Mouse (Mus musculus) hindbrain, postnatal 0 days (tissue): ENCODE measurements around the gene Usf2. TPM values are rescaled to one million over a fixed set of nuclear protein-coding genes. Genes with fewer than 3 reads are reported as not detected.

Experiments
- ATAC-seq: fragments of 200-750 bp; cut with Nextera tagmentation; 2 replicates; pipeline ENCODE4 v1.8.0; 2017; ENCODE audit warnings: mild to moderate bottlenecking, moderate TSS enrichment, moderate library complexity
- DNase-seq: peaks from one replicate; pipeline ENCODE4 v3.0.0-alpha.2; 2015; ENCODE audit warnings: low spot score
- H3K27ac ChIP-seq: fragments of 300-500 bp; sonication (generic); 2 replicates; pipeline ENCODE4 v1.5.1; 2014; ENCODE audit warnings: mild to moderate bottlenecking
- H3K27me3 ChIP-seq: fragments of 300-500 bp; sonication (generic); 2 replicates; pipeline ENCODE4 v1.6.1; 2014; ENCODE audit warnings: low read length, mixed read lengths; ENCODE audit not compliant: insufficient read depth
- H3K36me3 ChIP-seq: fragments of 300-500 bp; sonication (generic); 2 replicates; pipeline ENCODE4 v1.6.1; 2014; ENCODE audit warnings: low read length, mixed read lengths; ENCODE audit not compliant: insufficient read depth
- H3K4me1 ChIP-seq: fragments of 300-500 bp; sonication (generic); 2 replicates; pipeline ENCODE4 v1.6.1; 2014; ENCODE audit warnings: antibody characterized with exemption, low read length, mixed read lengths; ENCODE audit not compliant: insufficient read depth
- H3K4me2 ChIP-seq: fragments of 300-500 bp; sonication (generic); 2 replicates; pipeline ENCODE4 v1.6.1; 2014; ENCODE audit warnings: low read depth, mild to moderate bottlenecking, low read length, moderate library complexity, mixed read lengths
- H3K4me3 ChIP-seq: fragments of 300-500 bp; sonication (generic); 2 replicates; pipeline ENCODE4 v1.5.1; 2014; ENCODE audit warnings: low read length
- H3K9ac ChIP-seq: fragments of 300-500 bp; sonication (generic); replicated peaks from 2 replicates; pipeline ENCODE4 v1.6.1; 2014; ENCODE audit warnings: mild to moderate bottlenecking, low read length, moderate library complexity, mixed read lengths
- H3K9me3 ChIP-seq: fragments of 300-500 bp; sonication (generic); 2 replicates; pipeline ENCODE4 v1.6.1; 2016; ENCODE audit warnings: low read length, mixed read lengths
- CTCF ChIP-seq: IDR thresholded peaks from 2 replicates; pipeline ENCODE4 v1.5.1; 2016; ENCODE audit warnings: antibody characterized with exemption, control low read depth, low read depth
- WGBS: fragments of 180-500 bp; shearing (Covaris S2); extraction: QIAGEN DNeasy Blood & Tissue Kit; methylation state at CpG from one replicate; pipeline ENCODE4 v1.1.7; 2014; 5-methylcytosine and 5-hydroxymethylcytosine counted together
- polyA plus RNA-seq: library from polyadenylated mRNA; unstranded; fragments of >200 nt; fragmentation: Nextera tagmentation; extraction: Ambion mirVana; gene quantifications from 2 replicates; pipeline ENCODE4 v1.2.1, GENCODE M21; 2015
- total RNA-seq: library from RNA; depleted of rRNA; stranded (reverse); fragments of >200 nt; gene quantifications from 2 replicates; pipeline ENCODE4 v1.2.3, GENCODE M21; 2014

The Usf2 gene
- total and polyA plus RNA-seq, 2 experiments from 2014 or later: 28.0 to 114 TPM

- no peak overlapping the region for H3K4me2 ChIP-seq
- H3K36me3 ChIP-seq: no peaks in the 10 kb centered on the region
- WGBS: 72% methylated on average over 3 of the region's 3 CpGs
- no peak for TF ChIP-seq CTCF
- no peak overlapping the region for H3K4me3 ChIP-seq
- H3K4me1 ChIP-seq: no peaks in the 10 kb centered on the region
- ATAC-seq (no peak), DNase-seq (no peak)
- H3K27me3 ChIP-seq: no peaks in the 10 kb centered on the region
- no peaks in the 10 kb centered on the region for H3K9me3 ChIP-seq
- no peak overlapping the region for H3K9ac ChIP-seq
- H3K27ac ChIP-seq: no peak overlapping the region
Measured at GRCm38 (mm10) chr7:30920217-30920616, 36.4 kb downstream of the Usf2 start.

- ATAC-seq: no peak
- no peak for TF ChIP-seq CTCF
- H3K9me3 ChIP-seq: no peaks in the 10 kb centered on the region
- 54% methylated on average over 4 of the region's 4 CpGs for WGBS
- no peak for DNase-seq
- no peak overlapping the region for H3K9ac ChIP-seq
- H3K27ac ChIP-seq: no peak overlapping the region
- no peaks in the 10 kb centered on the region for H3K36me3 ChIP-seq
- no peaks in the 10 kb centered on the region for H3K27me3 ChIP-seq
- no peaks in the 10 kb centered on the region for H3K4me1 ChIP-seq
- no peak overlapping the region for H3K4me3 ChIP-seq
- no peak overlapping the region for H3K4me2 ChIP-seq
Measured at GRCm38 (mm10) chr7:30917219-30917618, 39.4 kb downstream of the Usf2 start.

GRCm38 (mm10) chr7:30916713-30917112, 39.9 kb downstream of the Usf2 start:
- ATAC-seq (no peak), DNase-seq (no peak)
- Histone ChIP-seq H3K4me2 (no peak overlapping the region), H3K4me1 (no peaks in the 10 kb centered on the region), H3K4me3 (no peak overlapping the region), H3K27me3 (no peaks in the 10 kb centered on the region), H3K9me3 (no peaks in the 10 kb centered on the region), H3K36me3 (no peaks in the 10 kb centered on the region), H3K27ac (no peak overlapping the region), H3K9ac (no peak overlapping the region)
- no peak for TF ChIP-seq CTCF
- 19% methylated on average over 6 of the region's 6 CpGs for WGBS

- WGBS: 68% methylated on average over 8 of the region's 8 CpGs
- Histone ChIP-seq H3K4me3 (no peak within 1 kb of the TSS), H3K9me3 (no peaks in the 10 kb centered on the region), H3K4me2 (no peak within 1 kb of the TSS), H3K9ac (no peak within 1 kb of the TSS), H3K4me1 (no peaks in the 10 kb centered on the region), H3K27ac (no peak within 1 kb of the TSS), H3K27me3 (no peaks in the 10 kb centered on the region), H3K36me3 (no peaks in the 10 kb centered on the region)
- no peak for DNase-seq
- no peak for TF ChIP-seq CTCF
- no peak for ATAC-seq
Measured at GRCm38 (mm10) chr7:30914732-30915131, 41.9 kb downstream of the Usf2 start, which contains the start of gene Mag. Gene Mag (minus strand): TSS chr7:30914873.

- no peak for TF ChIP-seq CTCF
- peaks cover 3% of the 10 kb centered on the region; the same call in 1 of the 2 replicates for H3K4me1 ChIP-seq
- H3K9ac ChIP-seq: no peak overlapping the region
- WGBS: 82% methylated on average over 6 of the region's 6 CpGs
- H3K4me3 ChIP-seq: no peak overlapping the region
- DNase-seq (no peak), ATAC-seq (no peak)
- no peaks in the 10 kb centered on the region for H3K9me3 ChIP-seq
- no peaks in the 10 kb centered on the region for H3K36me3 ChIP-seq
- no peaks in the 10 kb centered on the region for H3K27me3 ChIP-seq
- H3K27ac ChIP-seq: no peak overlapping the region
- no peak overlapping the region for H3K4me2 ChIP-seq
Measured at GRCm38 (mm10) chr7:30909773-30910172, 46.8 kb downstream of the Usf2 start.

GRCm38 (mm10) chr7:30908992-30909431, 47.6 kb downstream of the Usf2 start:
- no peaks in the 10 kb centered on the region for H3K9me3 ChIP-seq
- WGBS: 31% methylated on average over 17 of the region's 17 CpGs
- H3K27me3 ChIP-seq: no peaks in the 10 kb centered on the region
- no peaks in the 10 kb centered on the region for H3K36me3 ChIP-seq
- H3K4me2 ChIP-seq: peak overlapping the region; percentile 58
- DNase-seq: no peak
- ATAC-seq: peak; percentile 48
- H3K4me3 ChIP-seq: peak overlapping the region; percentile 21
- no peak overlapping the region for H3K9ac ChIP-seq
- H3K27ac ChIP-seq: no peak overlapping the region
- peaks cover 3% of the 10 kb centered on the region; the same call in 1 of the 2 replicates for H3K4me1 ChIP-seq
- no peak for TF ChIP-seq CTCF

GRCm38 (mm10) chr7:30908277-30908991, 48.2 kb downstream of the Usf2 start:
- peaks cover 3% of the 10 kb centered on the region; the same call in 1 of the 2 replicates for H3K4me1 ChIP-seq
- peak overlapping the region; percentile 21 for H3K4me3 ChIP-seq
- no peaks in the 10 kb centered on the region for H3K36me3 ChIP-seq
- TF ChIP-seq CTCF: 0 out of 2 replicates have a peak, but pooled peaks have one; percentile 25
- peak; percentile 8 for DNase-seq
- no peaks in the 10 kb centered on the region for H3K27me3 ChIP-seq
- ATAC-seq: peak; percentile 57
- H3K9ac ChIP-seq: no peak overlapping the region
- H3K4me2 ChIP-seq: peak overlapping the region; percentile 58
- H3K9me3 ChIP-seq: no peaks in the 10 kb centered on the region
- H3K27ac ChIP-seq: no peak overlapping the region
- 2% methylated on average over 23 of the region's 26 CpGs for WGBS
